Mouse (Mus musculus): Measurements from ENCODE around the gene Susd1.

The Susd1 gene

GRCm38 (mm10) chr4:59437990-59438854 lies at the start of gene Susd1:
Susd1 (minus strand) TSS chr4:59438633.
- CTCF ChIA-PET, result no interaction called here

DNA sequence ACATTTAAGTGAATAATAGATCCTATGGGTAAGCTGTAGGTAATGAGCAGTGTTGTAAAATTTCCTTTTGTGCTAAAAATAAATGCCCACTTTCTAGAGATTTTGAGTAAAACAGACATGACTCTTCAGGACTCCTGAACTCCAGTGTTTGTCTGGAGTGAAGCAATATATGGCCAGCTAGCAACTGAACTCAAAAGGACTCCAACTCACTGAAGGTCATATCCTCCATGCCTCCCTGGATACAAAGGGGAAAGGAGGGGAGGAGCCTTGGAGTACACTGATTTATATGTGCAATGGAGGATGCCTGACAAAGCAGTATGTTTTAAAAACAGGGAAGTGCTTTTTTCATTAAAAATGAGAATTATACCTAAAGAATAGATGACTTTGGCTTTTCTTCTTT lies 32.9 kb upstream of the Susd1 start:
- CTCF ChIA-PET, result no interaction called here

GRCm38 (mm10) chr4:59465449-59465848 lies 27.0 kb upstream of the Susd1 start:
- CTCF ChIA-PET, result interaction anchor here (0.7 kb wide), 1 partner anchor 160 kb away, joined by 9 read pairs; no protein-coding TSS in a partner anchor

- CTCF ChIA-PET, result interaction anchor here (0.5 to 0.7 kb wide), 2 partner anchors 24 to 109 kb away, joined by 3 read pairs; no protein-coding TSS in a partner anchor
These were observed 26.2 kb upstream of the Susd1 start for GRCm38 (mm10) chr4:59464661-59465060.

- CTCF ChIA-PET, result no interaction called here
These were observed 24.1 kb upstream of the Susd1 start for GRCm38 (mm10) chr4:59462494-59462893.

- CTCF ChIA-PET, result no interaction called here
These were observed 22.8 kb upstream of the Susd1 start for GRCm38 (mm10) chr4:59461116-59461727.

- CTCF ChIA-PET, result interaction anchor here (0.7 kb wide), 1 partner anchor 14 kb away, joined by 5 read pairs; no protein-coding TSS in a partner anchor
These were observed 21.0 kb upstream of the Susd1 start for GRCm38 (mm10) chr4:59459216-59459955.

DNA sequence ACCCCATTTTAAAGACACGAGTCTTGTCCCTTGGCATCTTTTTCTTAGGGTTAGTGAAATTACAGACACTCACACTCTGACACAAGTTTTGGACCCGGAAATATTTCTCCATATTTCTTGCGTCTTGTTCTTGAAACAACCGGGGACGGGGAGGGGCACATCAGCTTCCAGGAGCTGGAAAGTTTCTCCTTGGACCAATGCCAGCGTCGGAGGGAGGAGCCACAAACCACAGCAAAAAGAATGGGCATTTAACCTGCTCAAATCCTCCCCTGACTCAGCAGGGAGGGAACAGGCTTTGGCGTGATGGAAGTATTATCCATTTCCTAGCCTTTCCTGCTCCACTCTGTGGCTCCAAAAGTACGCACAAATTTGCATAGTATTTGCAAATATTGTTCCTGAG lies 19.5 kb upstream of the Susd1 start:
- CTCF ChIA-PET, result no interaction called here

- CTCF ChIA-PET, result no interaction called here
These were observed 18.7 kb upstream of the Susd1 start for GRCm38 (mm10) chr4:59457091-59457490.

- CTCF ChIA-PET, result no interaction called here
These were observed 17.0 kb upstream of the Susd1 start for GRCm38 (mm10) chr4:59455465-59455864.

- CTCF ChIA-PET, result no interaction called here
These were observed 15.6 kb upstream of the Susd1 start for GRCm38 (mm10) chr4:59454046-59454445.

GRCm38 (mm10) chr4:59452503-59452933 lies 14.1 kb upstream of the Susd1 start:
- CTCF ChIA-PET, result no interaction called here

- CTCF ChIA-PET, result interaction anchor here (0.6 kb wide), 1 partner anchor 38 kb away, joined by 3 read pairs; no protein-coding TSS in a partner anchor
These were observed 12.5 kb upstream of the Susd1 start for GRCm38 (mm10) chr4:59450906-59451305.

DNA sequence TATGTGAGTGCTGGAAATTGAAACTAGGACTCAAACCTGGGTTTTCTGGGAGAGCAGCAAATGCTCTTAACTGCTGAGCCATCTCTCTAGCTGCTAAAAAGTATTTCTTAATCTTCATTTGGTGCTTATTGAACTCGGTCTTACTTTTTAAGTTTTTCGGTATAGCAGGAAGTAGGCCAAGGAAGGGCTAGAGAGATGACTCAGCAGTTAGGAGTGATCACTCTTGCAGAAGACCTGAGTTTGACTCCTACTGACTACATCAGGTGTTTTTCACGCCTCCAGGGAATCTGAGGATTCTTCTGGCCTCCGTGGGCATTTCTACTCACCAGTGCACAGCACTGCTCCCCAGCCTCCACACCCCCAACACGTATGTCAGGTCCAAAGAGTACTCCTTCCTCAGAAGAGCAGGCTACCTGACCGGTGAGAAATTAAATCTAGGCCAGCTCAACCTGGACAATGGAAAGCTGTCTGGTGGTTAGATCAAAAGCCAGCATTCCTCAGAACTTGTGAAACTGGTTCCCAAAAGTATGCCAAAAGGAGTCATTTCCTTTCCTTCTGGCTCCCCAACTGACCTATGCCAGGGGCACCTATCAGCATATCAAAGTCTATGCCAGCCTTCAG lies 11.9 kb upstream of the Susd1 start:
- CTCF ChIA-PET, result no interaction called here

DNA sequence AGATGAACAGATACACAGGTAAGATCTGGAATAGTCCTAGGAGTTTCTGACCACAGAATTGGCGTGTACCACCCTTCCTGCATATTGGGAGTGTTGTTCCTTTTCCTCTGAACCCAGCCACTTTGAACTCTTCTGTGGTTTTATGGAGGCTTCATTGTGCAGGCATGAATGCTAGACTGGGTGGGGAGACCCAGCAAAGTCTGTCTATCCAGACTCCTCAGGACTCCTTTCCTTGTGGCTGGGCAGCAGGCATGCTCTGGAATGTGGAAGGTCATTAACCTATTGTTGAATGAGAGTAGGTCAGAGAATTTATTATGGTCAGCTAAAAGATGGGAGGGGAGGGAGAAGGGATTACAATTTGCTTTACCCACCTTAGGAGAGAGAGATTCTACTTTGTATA lies 8.9 kb upstream of the Susd1 start:
- CTCF ChIA-PET, result no interaction called here

DNA sequence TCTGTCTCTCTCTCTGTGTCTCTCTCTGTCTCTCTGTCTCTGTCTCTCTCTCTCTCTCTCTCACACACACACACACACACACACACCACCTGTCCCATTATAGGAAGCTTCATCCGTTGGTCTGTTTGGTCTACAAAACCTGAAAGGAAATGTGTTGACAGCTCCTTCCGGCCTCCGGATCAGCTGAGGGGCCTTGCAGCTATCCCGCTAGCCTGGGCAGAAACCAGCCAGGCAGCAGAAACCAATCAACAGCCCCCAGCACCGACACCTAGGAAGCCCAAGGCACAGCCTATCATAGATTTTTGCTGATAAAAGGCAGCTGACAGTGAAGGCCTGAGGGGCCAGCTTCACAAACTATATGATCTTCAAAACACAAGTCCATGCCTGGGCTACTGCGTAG lies 7.1 kb upstream of the Susd1 start:
- CTCF ChIA-PET, result interaction anchor here (0.6 kb wide), 1 partner anchor 14 kb away, joined by 5 read pairs; no protein-coding TSS in a partner anchor

GRCm38 (mm10) chr4:59444994-59445393 lies 6.6 kb upstream of the Susd1 start:
- CTCF ChIA-PET, result no interaction called here

GRCm38 (mm10) chr4:59444085-59444484 lies 5.7 kb upstream of the Susd1 start:
- CTCF ChIA-PET, result no interaction called here

- CTCF ChIA-PET, result no interaction called here
These were observed 2.8 kb upstream of the Susd1 start for GRCm38 (mm10) chr4:59441265-59441664.

DNA sequence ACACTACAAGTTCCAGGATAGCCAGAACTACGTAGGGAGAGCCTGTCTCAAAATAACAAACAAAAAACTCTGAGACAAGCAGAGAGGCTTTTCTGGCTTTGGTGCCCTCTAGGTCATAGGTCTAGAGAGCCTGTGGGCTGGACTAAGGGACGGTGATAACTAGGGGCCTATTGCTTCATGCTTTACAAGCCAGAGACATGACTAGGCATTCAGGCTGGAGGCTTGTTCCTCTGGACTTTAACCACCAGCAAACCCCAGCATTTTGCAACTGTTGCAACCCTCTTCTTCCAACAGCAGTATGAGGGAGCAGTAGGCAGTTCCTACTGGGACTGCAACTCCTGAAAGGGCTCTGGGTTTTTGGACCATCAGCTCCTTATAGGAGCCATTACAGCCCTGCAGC lies 1.5 kb upstream of the Susd1 start:
- CTCF ChIA-PET, result interaction anchor here (0.6 kb wide), 3 partner anchors 24 to 392 kb away, joined by 3 to 7 read pairs (median 3); no protein-coding TSS in a partner anchor

GRCm38 (mm10) chr4:59439041-59439440 lies 608 bp upstream of the Susd1 start:
- CTCF ChIA-PET, result no interaction called here

DNA sequence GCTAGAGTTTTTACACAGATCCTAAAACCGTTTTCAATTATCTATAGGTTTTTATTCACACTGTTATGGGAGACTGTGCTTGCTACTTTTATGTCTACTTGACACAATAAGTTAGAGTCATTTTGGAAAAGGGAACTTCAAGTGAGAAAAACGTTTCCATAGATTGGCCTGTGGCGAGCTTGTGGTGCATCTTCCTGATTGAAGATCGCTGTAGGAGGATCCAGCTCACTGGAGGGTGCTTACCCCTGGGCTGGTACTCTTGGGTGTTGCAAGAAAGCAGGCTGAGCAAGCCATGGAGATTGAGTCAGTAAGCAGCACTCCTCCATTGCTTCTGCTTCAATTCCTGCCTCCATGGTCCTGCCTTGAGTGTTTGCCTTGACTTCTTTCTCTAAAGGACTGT lies 2.5 kb downstream of the Susd1 start:
- CTCF ChIA-PET, result no interaction called here
